Mouse (Mus musculus): ENCODE data around the gene 1700025G04Rik. TPM values are rescaled to one million over a fixed set of nuclear protein-coding genes. Genes with fewer than 3 reads are reported as not detected.

1700025G04Rik gene
- polyA plus RNA-seq, 1 experiment from 2014 or later: 8.7 TPM

- no peak overlapping the region for H3K4me2 ChIP-seq
These were observed 101.2 kb downstream of the 1700025G04Rik start for GRCm38 (mm10) chr1:151988713-151989112.

GRCm38 (mm10) chr1:151988066-151988465 is 101.9 kb downstream of the 1700025G04Rik start:
- H3K27ac ChIP-seq (ENCODE audit: low read depth, low read length): no peak overlapping the region
- no peak overlapping the region for H3K4me2 ChIP-seq
- DNase-seq (ENCODE audit: low spot score): no peak
- peaks cover 3% of the 10 kb centered on the region; the same call in 1 of the 2 replicates for H3K9me3 ChIP-seq (ENCODE audit: control insufficient read depth, low read length)
- H3K27me3 ChIP-seq (replicated peaks; ENCODE audit: control insufficient read depth, insufficient read depth, low read length): no peaks in the 10 kb centered on the region
- 89% methylated on average over 8 of the region's 8 CpGs for WGBS
- no peak overlapping the region for H3K9ac ChIP-seq (ENCODE audit: low read depth, low read length)
- ATAC-seq (replicated peaks; ENCODE audit: low FRiP score): no peak
- H3K4me3 ChIP-seq (ENCODE audit: low read depth, low read length): no peak overlapping the region
- H3K36me3 ChIP-seq (ENCODE audit: control insufficient read depth, insufficient read depth, low read length): no peaks in the 10 kb centered on the region
- H3K4me1 ChIP-seq (replicated peaks; ENCODE audit: control insufficient read depth, insufficient read depth, low read length): no peaks in the 10 kb centered on the region; the same call in 1 of the 2 replicates

More at GRCm38 (mm10) chr1:151988713-151989112, 101.2 kb downstream of the 1700025G04Rik start:
- no peak overlapping the region for H3K4me3 ChIP-seq (ENCODE audit: low read depth, low read length)
- no peak for ATAC-seq (replicated peaks; ENCODE audit: low FRiP score)
- DNase-seq (ENCODE audit: low spot score): no peak
- H3K27me3 ChIP-seq (replicated peaks; ENCODE audit: control insufficient read depth, insufficient read depth, low read length): no peaks in the 10 kb centered on the region
- no peaks in the 10 kb centered on the region; the same call in 1 of the 2 replicates for H3K4me1 ChIP-seq (replicated peaks; ENCODE audit: control insufficient read depth, insufficient read depth, low read length)
- WGBS: 74% methylated on average over 7 of the region's 7 CpGs
- peaks cover 3% of the 10 kb centered on the region; the same call in 1 of the 2 replicates for H3K9me3 ChIP-seq (ENCODE audit: control insufficient read depth, low read length)
- H3K36me3 ChIP-seq (ENCODE audit: control insufficient read depth, insufficient read depth, low read length): no peaks in the 10 kb centered on the region
- H3K9ac ChIP-seq (ENCODE audit: low read depth, low read length): no peak overlapping the region
- H3K27ac ChIP-seq (ENCODE audit: low read depth, low read length): no peak overlapping the region

GRCm38 (mm10) chr1:151986024-151986778 is 103.7 kb downstream of the 1700025G04Rik start:
- no peak overlapping the region for H3K4me3 ChIP-seq (ENCODE audit: low read depth, low read length)
- DNase-seq (ENCODE audit: low spot score) (no peak), ATAC-seq (replicated peaks; ENCODE audit: low FRiP score) (no peak)
- H3K27ac ChIP-seq (ENCODE audit: low read depth, low read length): no peak overlapping the region
- no peaks in the 10 kb centered on the region for H3K36me3 ChIP-seq (ENCODE audit: control insufficient read depth, insufficient read depth, low read length)
- no peaks in the 10 kb centered on the region for H3K9me3 ChIP-seq (ENCODE audit: control insufficient read depth, low read length)
- no peaks in the 10 kb centered on the region; the same call in 1 of the 2 replicates for H3K4me1 ChIP-seq (replicated peaks; ENCODE audit: control insufficient read depth, insufficient read depth, low read length)
- H3K27me3 ChIP-seq (replicated peaks; ENCODE audit: control insufficient read depth, insufficient read depth, low read length): no peaks in the 10 kb centered on the region
- 79% methylated on average over 11 of the region's 11 CpGs for WGBS
- no peak overlapping the region for H3K4me2 ChIP-seq
- no peak overlapping the region for H3K9ac ChIP-seq (ENCODE audit: low read depth, low read length)

GRCm38 (mm10) chr1:151985056-151985455 is 104.9 kb downstream of the 1700025G04Rik start:
- Histone ChIP-seq H3K27ac (ENCODE audit: low read depth, low read length) (no peak overlapping the region), H3K4me2 (no peak overlapping the region), H3K9me3 (ENCODE audit: control insufficient read depth, low read length) (no peaks in the 10 kb centered on the region), H3K9ac (ENCODE audit: low read depth, low read length) (no peak overlapping the region), H3K27me3 (replicated peaks; ENCODE audit: control insufficient read depth, insufficient read depth, low read length) (no peaks in the 10 kb centered on the region), H3K36me3 (ENCODE audit: control insufficient read depth, insufficient read depth, low read length) (no peaks in the 10 kb centered on the region), H3K4me3 (ENCODE audit: low read depth, low read length) (no peak overlapping the region), H3K4me1 (replicated peaks; ENCODE audit: control insufficient read depth, insufficient read depth, low read length) (no peaks in the 10 kb centered on the region)
- DNase-seq (ENCODE audit: low spot score) (no peak), ATAC-seq (replicated peaks; ENCODE audit: low FRiP score) (no peak)
- WGBS: 63% methylated on average over 1 of the region's 1 CpGs

GRCm38 (mm10) chr1:151983991-151984390 is 105.9 kb downstream of the 1700025G04Rik start:
- Histone ChIP-seq H3K9me3 (ENCODE audit: control insufficient read depth, low read length) (no peaks in the 10 kb centered on the region), H3K4me3 (ENCODE audit: low read depth, low read length) (no peak overlapping the region), H3K36me3 (ENCODE audit: control insufficient read depth, insufficient read depth, low read length) (no peaks in the 10 kb centered on the region), H3K4me1 (replicated peaks; ENCODE audit: control insufficient read depth, insufficient read depth, low read length) (no peaks in the 10 kb centered on the region), H3K9ac (ENCODE audit: low read depth, low read length) (no peak overlapping the region), H3K4me2 (no peak overlapping the region), H3K27ac (ENCODE audit: low read depth, low read length) (no peak overlapping the region), H3K27me3 (replicated peaks; ENCODE audit: control insufficient read depth, insufficient read depth, low read length) (no peaks in the 10 kb centered on the region)
- 57% methylated on average over 4 of the region's 4 CpGs for WGBS
- no peak for DNase-seq (ENCODE audit: low spot score)
- ATAC-seq (replicated peaks; ENCODE audit: low FRiP score): no peak

GRCm38 (mm10) chr1:151980498-151980897 is 109.4 kb downstream of the 1700025G04Rik start:
- Histone ChIP-seq H3K4me2 (no peak overlapping the region), H3K27ac (ENCODE audit: low read depth, low read length) (no peak overlapping the region)
- 65% methylated on average over 7 of the region's 7 CpGs for WGBS

GRCm38 (mm10) chr1:151979803-151980456 is 110.0 kb downstream of the 1700025G04Rik start:
- ATAC-seq (replicated peaks; ENCODE audit: low FRiP score): no peak
- 42% methylated on average over 13 of the region's 13 CpGs for WGBS
- no peaks in the 10 kb centered on the region for H3K36me3 ChIP-seq (ENCODE audit: control insufficient read depth, insufficient read depth, low read length)
- no peak overlapping the region for H3K27ac ChIP-seq (ENCODE audit: low read depth, low read length)
- no peak overlapping the region for H3K4me3 ChIP-seq (ENCODE audit: low read depth, low read length)
- H3K9me3 ChIP-seq (ENCODE audit: control insufficient read depth, low read length): no peaks in the 10 kb centered on the region
- no peak for DNase-seq (ENCODE audit: low spot score)
- no peaks in the 10 kb centered on the region for H3K4me1 ChIP-seq (replicated peaks; ENCODE audit: control insufficient read depth, insufficient read depth, low read length)
- no peak overlapping the region for H3K9ac ChIP-seq (ENCODE audit: low read depth, low read length)
- no peaks in the 10 kb centered on the region for H3K27me3 ChIP-seq (replicated peaks; ENCODE audit: control insufficient read depth, insufficient read depth, low read length)
- H3K4me2 ChIP-seq: no peak overlapping the region

More at GRCm38 (mm10) chr1:151980498-151980897, 109.4 kb downstream of the 1700025G04Rik start:
- Histone ChIP-seq H3K27me3 (replicated peaks; ENCODE audit: control insufficient read depth, insufficient read depth, low read length) (no peaks in the 10 kb centered on the region), H3K4me3 (ENCODE audit: low read depth, low read length) (no peak overlapping the region), H3K4me1 (replicated peaks; ENCODE audit: control insufficient read depth, insufficient read depth, low read length) (no peaks in the 10 kb centered on the region), H3K9me3 (ENCODE audit: control insufficient read depth, low read length) (no peaks in the 10 kb centered on the region), H3K9ac (ENCODE audit: low read depth, low read length) (no peak overlapping the region), H3K36me3 (ENCODE audit: control insufficient read depth, insufficient read depth, low read length) (no peaks in the 10 kb centered on the region)
- no peak for ATAC-seq (replicated peaks; ENCODE audit: low FRiP score)
- DNase-seq (ENCODE audit: low spot score): no peak

GRCm38 (mm10) chr1:151978751-151979150 is 111.2 kb downstream of the 1700025G04Rik start:
- DNase-seq (ENCODE audit: low spot score): no peak
- WGBS: 88% methylated on average over 15 of the region's 15 CpGs

More at GRCm38 (mm10) chr1:151978751-151979150, 111.2 kb downstream of the 1700025G04Rik start:
- Histone ChIP-seq H3K4me2 (no peak overlapping the region), H3K27ac (ENCODE audit: low read depth, low read length) (no peak overlapping the region), H3K27me3 (replicated peaks; ENCODE audit: control insufficient read depth, insufficient read depth, low read length) (no peaks in the 10 kb centered on the region), H3K4me1 (replicated peaks; ENCODE audit: control insufficient read depth, insufficient read depth, low read length) (no peaks in the 10 kb centered on the region), H3K9ac (ENCODE audit: low read depth, low read length) (no peak overlapping the region), H3K36me3 (ENCODE audit: control insufficient read depth, insufficient read depth, low read length) (no peaks in the 10 kb centered on the region), H3K4me3 (ENCODE audit: low read depth, low read length) (no peak overlapping the region), H3K9me3 (ENCODE audit: control insufficient read depth, low read length) (no peaks in the 10 kb centered on the region)
- no peak for ATAC-seq (replicated peaks; ENCODE audit: low FRiP score)

Data from liver, embryonic 11.5 days (tissue).